Mouse (Mus musculus): ENCODE measurements at regions not wholly inside any gene's neighbourhood (a gene's known extent, or its start where the extent isn't known, plus 50 kb on each side); places are given as distances from the start of the nearest gene placed in this dataset.

GRCm38 (mm10) chr3:63070786-63071185 lies 170.6 kb upstream of the Mme start:
- TF ChIP-seq CTCF (IDR thresholded peaks at IDR 0.05; ENCODE audit: borderline replicate concordance, extremely low read depth, insufficient read depth, insufficient read length), result no peak
- no peak for TF ChIP-seq POLR2A (IDR thresholded peaks at IDR 0.05; ENCODE audit: borderline replicate concordance, extremely low read depth, insufficient read depth, insufficient read length, poor library complexity, severe bottlenecking)

Data from brain, embryonic 14.5 days (tissue).